Mouse (Mus musculus) subcutaneous adipose tissue, adult 2 months (tissue): ENCODE data around the gene Tor4a. TPM values are rescaled to one million over a fixed set of nuclear protein-coding genes. Genes with fewer than 3 reads are reported as not detected.

ENCODE experiments used
- polyA plus RNA-seq: library from polyadenylated mRNA; depleted of rRNA; stranded (reverse); fragments of >200 nt; gene quantifications from 2 replicates; pipeline ENCODE4 v1.2.3, GENCODE M21; 2012; ENCODE audit warnings: low replicate concordance; rRNA removed

Gene Tor4a
- polyA plus RNA-seq = 17.9 and 43.8 TPM in 2 replicates

DNA sequence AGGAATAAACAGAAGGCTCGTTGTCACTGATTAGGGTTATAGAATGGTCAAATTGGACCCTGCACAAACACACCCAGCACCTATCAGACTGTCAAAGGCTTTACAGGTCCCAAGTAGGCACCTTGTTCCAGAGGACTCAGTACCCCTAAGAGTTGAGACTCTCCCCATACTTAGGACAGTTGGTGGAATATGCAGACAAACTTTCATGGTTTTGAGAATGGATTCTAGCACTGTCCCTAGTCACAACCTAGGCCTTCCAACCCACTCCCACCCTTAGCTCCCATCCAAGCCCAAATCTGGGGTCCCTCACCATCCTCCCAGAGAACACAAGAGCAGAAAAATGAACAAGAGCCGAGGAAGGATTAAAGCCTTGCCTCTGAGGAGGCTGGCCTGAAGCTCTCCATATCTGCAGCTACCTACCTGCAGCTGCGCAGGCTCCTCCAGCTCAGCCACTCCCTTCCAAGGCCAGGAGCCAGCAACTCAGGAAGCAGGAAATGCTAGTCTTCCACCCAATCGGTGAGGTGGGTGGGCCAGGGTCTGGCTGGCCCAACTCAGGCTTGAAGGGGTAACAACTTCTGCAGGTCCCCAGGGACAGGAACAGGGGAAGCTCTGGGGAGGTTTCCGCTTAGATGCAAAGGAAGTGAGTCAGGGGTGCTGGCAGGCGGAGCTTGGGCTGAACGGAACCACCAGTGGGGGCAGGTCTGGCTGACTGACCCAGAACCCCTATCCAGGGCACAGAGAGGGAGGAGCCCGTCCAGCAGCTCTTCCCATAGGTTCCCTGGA, at the start of gene Tor4a:
Tor4a (minus strand) TSS at position 715 of the 783 bp plus-strand sequence.

DNA sequence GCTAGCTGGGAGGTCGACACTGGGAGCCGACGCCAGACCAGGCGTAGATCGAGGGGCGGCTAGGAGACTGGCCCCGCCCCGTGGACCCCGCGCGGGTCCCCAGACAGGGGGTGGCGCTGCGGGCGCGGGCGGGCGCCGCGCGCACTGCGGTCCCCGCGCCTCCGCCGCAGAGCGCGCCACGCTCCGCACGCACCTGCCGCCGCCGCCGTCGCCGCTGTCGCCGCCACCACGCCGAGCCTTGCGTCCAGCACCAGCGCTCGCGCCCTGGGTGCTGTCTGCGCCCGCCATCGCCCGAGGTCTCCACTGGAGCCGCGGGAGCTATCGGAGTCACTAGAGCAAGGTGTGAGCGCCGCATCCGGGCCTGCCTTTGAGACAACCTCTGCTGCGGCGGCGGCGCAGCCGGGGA, 45.4 kb upstream of the Tor4a start, which contains the start of the genes Rnf208 and Cysrt1:
Rnf208 (plus strand) TSS at position 155 of the 406 bp plus-strand sequence.
Cysrt1 (minus strand) TSS at position 352 of the 406 bp plus-strand sequence.

DNA sequence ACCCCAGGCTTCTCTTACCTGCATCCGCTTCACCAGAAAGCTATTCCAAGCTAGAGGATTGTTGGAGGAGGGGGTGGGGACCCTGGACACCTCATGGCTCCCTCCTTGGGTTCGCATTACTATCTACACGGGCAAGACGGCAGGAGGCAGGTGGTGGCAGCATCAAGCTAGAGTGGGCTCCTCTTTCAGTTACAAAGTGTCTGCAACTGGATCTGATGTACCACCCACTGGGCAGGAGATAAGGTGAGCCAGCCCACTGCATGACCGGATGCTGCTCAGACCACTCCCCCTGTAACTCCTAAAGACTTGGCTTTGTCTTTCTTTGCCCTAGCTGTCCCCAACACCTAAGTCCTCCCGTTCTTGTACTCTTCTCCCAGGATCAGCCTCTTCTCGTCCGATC, 39.9 kb upstream of the Tor4a start, which contains the start of gene Rnf224:
Rnf224 (minus strand) TSS at position 174 of the 400 bp plus-strand sequence.

DNA sequence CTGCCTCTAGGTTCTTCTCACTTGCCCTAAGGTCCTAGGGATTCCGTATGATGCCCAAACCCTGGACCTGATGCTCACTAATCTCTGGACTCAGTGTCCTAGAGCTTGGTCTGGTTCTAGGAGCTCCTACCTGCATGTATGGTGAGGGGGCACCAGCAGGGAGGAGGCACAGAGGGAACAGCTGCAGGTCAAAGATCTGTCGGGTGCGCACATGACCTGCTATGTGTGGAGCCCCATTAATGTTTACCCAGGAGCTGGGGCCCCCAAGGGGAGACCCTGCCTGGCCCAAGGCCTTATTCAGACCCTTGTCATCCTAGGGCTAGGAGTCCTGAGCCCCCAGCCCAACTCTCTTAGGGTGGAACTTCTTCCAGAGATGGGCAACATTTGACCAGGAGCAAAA, 37.4 kb upstream of the Tor4a start, which contains the start of gene Slc34a3:
Slc34a3 (minus strand) TSS at position 315 of the 400 bp plus-strand sequence.

DNA sequence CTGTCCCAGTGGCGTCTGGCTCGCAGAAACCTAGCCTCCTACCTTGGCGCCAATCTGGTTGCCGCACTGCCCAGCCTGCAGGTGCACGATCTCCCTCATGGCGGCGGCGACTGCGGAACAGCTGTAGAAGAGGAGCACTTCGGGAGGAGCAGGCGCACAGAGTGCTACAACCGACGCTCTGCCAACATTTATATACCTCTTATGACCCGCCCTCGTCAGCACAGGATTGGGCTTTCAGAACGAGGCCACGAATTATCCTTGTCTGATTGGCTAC, 27.7 kb upstream of the Tor4a start, which contains the start of gene Tubb4b:
Tubb4b (minus strand) TSS at position 211 of the 274 bp plus-strand sequence.

GRCm38 (mm10) chr2:25218445-25218844, 21.8 kb upstream of the Tor4a start, which contains the start of gene Fam166a:
Gene Fam166a, plus strand, starts transcription at chr2:25218745.

GRCm38 (mm10) chr2:25214444-25214843, 17.8 kb upstream of the Tor4a start, which contains the start of gene Stpg3:
Gene Stpg3, minus strand, starts transcription at chr2:25214637.

DNA sequence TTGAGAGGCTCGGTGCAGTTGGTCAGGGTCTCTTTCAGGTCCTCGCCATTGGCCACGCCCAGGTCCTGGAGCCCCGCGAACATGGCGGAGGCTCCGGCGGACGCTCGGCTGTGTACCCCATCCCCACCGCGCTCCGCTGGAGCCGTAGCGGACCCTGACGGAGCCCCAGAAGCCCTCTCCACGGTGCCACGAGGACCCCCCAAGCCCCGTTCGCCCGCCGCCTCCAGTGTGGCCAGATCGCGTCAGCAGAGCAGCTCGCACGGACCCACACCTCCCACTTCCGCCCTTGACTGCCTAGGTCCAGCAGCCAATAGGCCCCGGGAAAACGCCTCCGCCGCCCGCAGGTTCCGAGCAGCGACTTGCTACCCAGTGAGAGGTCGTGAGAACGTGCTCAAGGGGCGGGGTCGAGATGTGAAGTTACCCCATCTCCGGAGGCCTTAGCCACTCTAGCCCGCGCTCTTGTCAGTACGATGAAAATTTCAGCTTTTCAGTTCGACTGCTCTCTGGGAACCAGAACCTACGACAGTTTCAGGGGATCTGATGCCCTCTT, 14.5 kb upstream of the Tor4a start, which contains the start of gene Nelfb:
Nelfb (minus strand) TSS at position 369 of the 550 bp plus-strand sequence.

DNA sequence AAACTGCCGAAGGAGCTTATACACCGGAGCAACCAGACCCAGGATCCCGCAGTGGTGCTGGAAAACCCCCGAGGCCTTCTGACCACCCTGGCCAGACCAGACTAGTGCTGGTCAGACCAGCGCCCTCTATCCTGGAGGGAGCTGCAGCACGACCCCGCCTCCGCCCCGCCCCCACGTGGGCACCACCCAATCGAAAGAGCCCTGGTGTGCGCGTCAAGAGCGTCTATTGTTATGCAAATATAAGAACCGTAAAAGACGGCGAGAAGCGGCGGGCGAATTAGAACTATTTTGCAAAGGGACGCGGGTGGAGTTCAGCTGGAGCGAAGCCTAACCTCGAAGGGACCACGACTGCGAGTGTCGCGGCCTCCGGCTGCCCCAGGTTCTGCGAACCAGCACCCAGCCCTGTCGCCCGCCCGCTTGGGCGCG, 16.2 kb downstream of the Tor4a start, which contains the start of gene Nrarp:
Nrarp (plus strand) TSS at position 281 of the 426 bp plus-strand sequence.

Other genes starting within 250 kb of the Tor4a start
- gene Zmynd19, start 247.1 kb downstream of the Tor4a start, polyA plus RNA-seq = 9.1 and 16.2 TPM in 2 replicates
- 16.5 and 29.6 TPM in 2 replicates for gene Dph7, start 234.5 kb downstream of the Tor4a start, polyA plus RNA-seq
- 49.5 and 66.0 TPM in 2 replicates for gene Mrpl41, start 221.8 kb downstream of the Tor4a start, polyA plus RNA-seq
- gene Pnpla7, start 220.9 kb downstream of the Tor4a start, polyA plus RNA-seq = 27.3 and 34.7 TPM in 2 replicates
- 128 and 234 TPM in 2 replicates for gene Nsmf, start 142.5 kb downstream of the Tor4a start, polyA plus RNA-seq
- gene Entpd8, start 116.6 kb downstream of the Tor4a start, polyA plus RNA-seq = 0.13 and 3.8 TPM in 2 replicates
- 0.11 and 7.3 TPM in 2 replicates for gene Noxa1, start 101.7 kb downstream of the Tor4a start, polyA plus RNA-seq
- 16.7 and 31.4 TPM in 2 replicates for gene Nrarp, start 16.1 kb downstream of the Tor4a start, polyA plus RNA-seq
- 75.1 and 111 TPM in 2 replicates for gene Nelfb, start 14.6 kb upstream of the Tor4a start, polyA plus RNA-seq
- gene Stpg3, start 17.8 kb upstream of the Tor4a start, polyA plus RNA-seq = not detected in 2 replicates
- gene Fam166a, start 21.9 kb upstream of the Tor4a start, polyA plus RNA-seq = 0.10 and 0.34 TPM in 2 replicates
- 485 and 490 TPM in 2 replicates for gene Tubb4b, start 27.8 kb upstream of the Tor4a start, polyA plus RNA-seq
- gene Slc34a3, start 37.5 kb upstream of the Tor4a start, polyA plus RNA-seq = not detected in 2 replicates
- 0.10 TPM in 1 of 2 replicates, not detected in the other for gene Rnf224, start 39.9 kb upstream of the Tor4a start, polyA plus RNA-seq
- 1.3 and 10.6 TPM in 2 replicates for gene Rnf208, start 45.4 kb upstream of the Tor4a start, polyA plus RNA-seq
- gene Cysrt1, start 45.6 kb upstream of the Tor4a start, polyA plus RNA-seq = 0.68 TPM in 1 of 2 replicates, not detected in the other
- 15.6 and 27.5 TPM in 2 replicates for gene AL732309.1, start 50.0 kb upstream of the Tor4a start, polyA plus RNA-seq
- gene Tmem203, start 58.6 kb upstream of the Tor4a start, polyA plus RNA-seq = 57.1 and 66.0 TPM in 2 replicates
- 11.4 and 33.2 TPM in 2 replicates for gene Tprn, start 65.7 kb upstream of the Tor4a start, polyA plus RNA-seq
- gene Ssna1, start 75.6 kb upstream of the Tor4a start, polyA plus RNA-seq = 49.0 and 70.1 TPM in 2 replicates
- 155 and 178 TPM in 2 replicates for gene Anapc2, start 75.6 kb upstream of the Tor4a start, polyA plus RNA-seq
- not detected in 2 replicates for gene Tmem210, start 91.3 kb upstream of the Tor4a start, polyA plus RNA-seq
- gene Lrrc26, start 93.0 kb upstream of the Tor4a start, polyA plus RNA-seq = 0.13 and 4.6 TPM in 2 replicates
- 0.09 and 0.18 TPM in 2 replicates for gene Grin1, start 122.3 kb upstream of the Tor4a start, polyA plus RNA-seq
- gene Man1b1, start 135.5 kb upstream of the Tor4a start, polyA plus RNA-seq = 16.3 and 40.9 TPM in 2 replicates
- 61.1 and 76.0 TPM in 2 replicates for gene Dpp7, start 159.5 kb upstream of the Tor4a start, polyA plus RNA-seq
- gene Uap1l1, start 168.8 kb upstream of the Tor4a start, polyA plus RNA-seq = 24.0 and 65.2 TPM in 2 replicates
- gene Sapcd2, start 175.4 kb upstream of the Tor4a start, polyA plus RNA-seq = 0.57 and 7.9 TPM in 2 replicates
- 78.1 and 108 TPM in 2 replicates for gene Entpd2, start 199.0 kb upstream of the Tor4a start, polyA plus RNA-seq
- gene Npdc1, start 202.5 kb upstream of the Tor4a start, polyA plus RNA-seq = 272 and 300 TPM in 2 replicates
- gene Fut7, start 226.4 kb upstream of the Tor4a start, polyA plus RNA-seq = 0.62 and 0.96 TPM in 2 replicates
- 41.7 and 62.8 TPM in 2 replicates for gene Abca2, start 231.8 kb upstream of the Tor4a start, polyA plus RNA-seq